Mouse (Mus musculus) lung, embryonic 14.5 days (tissue): ENCODE data around the gene Agtrap. TPM values are rescaled to one million over a fixed set of nuclear protein-coding genes. Genes with fewer than 3 reads are reported as not detected.
A peak's percentile ranks its signal among the peaks of the same experiment; 100 is the strongest.

ENCODE experiments used
- ATAC-seq: fragments of 200-750 bp; cut with Nextera tagmentation; 2 replicates; pipeline ENCODE4 v1.8.0; 2017; ENCODE audit warnings: mild to moderate bottlenecking, moderate TSS enrichment, moderate library complexity; ENCODE audit not compliant: insufficient read depth
- DNase-seq: peaks from one replicate; pipeline ENCODE4 v3.0.0-alpha.2; 2015
- H3K27ac ChIP-seq: fragments of 300-500 bp; sonication (generic); 2 replicates; pipeline ENCODE4 v1.5.1; 2014; ENCODE audit warnings: low read depth, mild to moderate bottlenecking, moderate library complexity
- H3K27me3 ChIP-seq: fragments of 300-500 bp; sonication (generic); 2 replicates; pipeline ENCODE4 v1.6.1; 2014; ENCODE audit warnings: low read length, control low read depth; ENCODE audit not compliant: insufficient read depth
- H3K36me3 ChIP-seq: fragments of 300-500 bp; sonication (generic); 2 replicates; pipeline ENCODE4 v1.6.1; 2014; ENCODE audit warnings: control low read depth; ENCODE audit not compliant: insufficient read depth
- H3K4me1 ChIP-seq: fragments of 300-500 bp; sonication (generic); 2 replicates; pipeline ENCODE4 v1.6.1; 2014; ENCODE audit warnings: antibody characterized with exemption, control low read depth; ENCODE audit not compliant: insufficient read depth
- H3K4me2 ChIP-seq: fragments of 300-500 bp; sonication (generic); 2 replicates; pipeline ENCODE4 v1.6.1; 2014; ENCODE audit warnings: mild to moderate bottlenecking
- H3K4me3 ChIP-seq: fragments of 300-500 bp; sonication (generic); 2 replicates; pipeline ENCODE4 v1.5.1; 2014; ENCODE audit warnings: low read depth, low read length
- H3K9ac ChIP-seq: fragments of 300-500 bp; sonication (generic); 2 replicates; pipeline ENCODE4 v1.6.1; 2014
- H3K9me3 ChIP-seq: fragments of 300-500 bp; sonication (generic); 2 replicates; pipeline ENCODE4 v1.6.1; 2016; ENCODE audit warnings: low read depth, low read length, control low read depth
- CTCF ChIP-seq: IDR thresholded peaks from 2 replicates; pipeline ENCODE4 v1.5.1; 2016; ENCODE audit warnings: antibody characterized with exemption, low read depth
- WGBS: fragments of 180-500 bp; shearing (Covaris S2); extraction: QIAGEN DNeasy Blood & Tissue Kit; methylation state at CpG from one replicate; pipeline ENCODE4 v1.1.7; 2014; 5-methylcytosine and 5-hydroxymethylcytosine counted together
- polyA plus RNA-seq: library from polyadenylated mRNA; unstranded; fragments of >200 nt; fragmentation: Nextera tagmentation; extraction: Ambion mirVana; gene quantifications from 2 replicates; pipeline ENCODE4 v1.2.1, GENCODE M21; 2014

Agtrap gene
- polyA plus RNA-seq, 1 experiment from 2014 or later = 14.2 TPM

DNA sequence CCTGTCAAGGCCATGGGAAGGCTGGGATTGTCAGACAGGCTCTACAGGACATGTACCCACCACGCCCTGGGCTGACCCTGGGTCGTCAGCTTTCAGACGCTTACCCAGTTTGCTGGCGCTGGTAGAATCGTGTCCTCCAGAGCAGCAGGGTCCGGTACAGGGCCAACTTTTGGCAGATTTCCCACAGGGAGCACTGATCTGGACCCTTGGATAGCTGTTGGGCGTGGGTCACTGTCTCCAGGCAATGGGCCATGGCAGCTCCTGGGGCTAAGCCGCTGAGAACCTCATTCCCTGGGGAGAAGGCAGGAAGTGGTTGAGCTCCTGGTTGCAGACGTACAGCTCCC is 21.5 kb downstream of the Agtrap start:
- TF ChIP-seq CTCF = no peak
- DNase-seq = no peak

DNA sequence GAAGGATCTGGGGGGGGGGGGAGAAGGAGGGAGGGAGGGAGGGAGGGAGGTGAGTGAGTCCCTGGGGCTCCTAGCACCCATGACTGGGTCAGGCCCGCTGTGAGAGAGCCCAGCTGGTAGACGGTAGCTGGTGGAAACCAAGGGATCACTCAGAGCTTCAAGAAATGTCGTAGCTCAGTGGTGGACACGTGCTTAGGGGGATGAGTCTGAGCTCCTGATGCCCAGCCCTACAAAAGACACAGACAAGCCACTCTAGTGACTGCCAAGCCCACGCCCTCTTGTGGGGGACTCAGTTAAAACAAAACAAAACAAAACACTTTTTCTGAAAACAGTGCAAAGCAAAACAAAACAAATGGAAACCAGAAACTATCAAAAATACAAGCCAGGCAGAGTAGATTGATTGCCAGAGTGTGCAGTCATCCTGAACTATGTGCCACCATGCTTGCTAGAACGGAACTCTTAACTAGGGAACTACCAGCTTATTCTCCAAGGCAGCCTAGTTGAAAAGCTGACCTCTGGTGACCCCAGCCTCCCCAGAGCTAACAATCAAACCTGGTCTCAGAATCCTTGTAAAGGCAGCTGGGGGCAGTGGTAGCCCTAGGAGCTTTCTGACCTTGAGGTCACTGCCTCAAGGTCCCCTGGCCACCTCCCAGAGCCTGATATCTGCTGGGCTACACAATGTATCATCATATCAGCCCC is 22.0 kb downstream of the Agtrap start:
- Histone ChIP-seq H3K27ac (no peak overlapping the region), H3K4me3 (no peak overlapping the region), H3K4me1 (no peaks in the 10 kb centered on the region), H3K4me2 (no peak overlapping the region), H3K9me3 (no peaks in the 10 kb centered on the region), H3K27me3 (no peaks in the 10 kb centered on the region), H3K9ac (no peak overlapping the region), H3K36me3 (no peaks in the 10 kb centered on the region)
- no peak for TF ChIP-seq CTCF
- ATAC-seq = no peak
- DNase-seq = peak; percentile 25
- WGBS = 42% methylated on average over 6 of the region's 6 CpGs

More for the DNA sequence above, 21.5 kb downstream of the Agtrap start:
- H3K27ac ChIP-seq = no peak overlapping the region
- H3K9ac ChIP-seq = no peak overlapping the region
- no peak overlapping the region for H3K4me3 ChIP-seq
- H3K4me2 ChIP-seq = no peak overlapping the region
- no peaks in the 10 kb centered on the region for H3K27me3 ChIP-seq
- no peaks in the 10 kb centered on the region for H3K4me1 ChIP-seq
- 51% methylated on average over 9 of the region's 9 CpGs for whole genome bisulfite sequencing
- H3K9me3 ChIP-seq = no peaks in the 10 kb centered on the region
- no peak for ATAC-seq
- no peaks in the 10 kb centered on the region for H3K36me3 ChIP-seq

DNA sequence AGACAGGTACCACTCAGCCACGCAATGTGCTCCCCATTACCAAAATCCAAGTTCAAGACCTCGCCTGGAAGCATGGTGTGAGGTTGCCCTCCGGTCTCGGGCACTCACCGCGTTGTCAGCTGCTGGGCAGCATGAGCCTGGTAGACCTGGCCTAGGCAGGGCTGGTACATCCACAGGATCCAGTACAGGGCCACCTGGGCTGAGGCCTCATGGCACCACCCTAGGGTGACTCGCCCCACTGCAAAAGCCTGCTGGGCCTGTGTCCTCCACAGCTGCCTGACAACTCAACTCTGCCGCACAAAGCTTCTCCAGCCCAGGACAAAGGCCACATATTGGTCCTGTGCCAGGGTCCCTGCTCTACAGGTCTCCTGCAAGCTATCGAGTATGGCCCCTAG is 26.7 kb downstream of the Agtrap start:
- no peak for ATAC-seq
- no peak overlapping the region for H3K4me2 ChIP-seq
- no peak overlapping the region for H3K4me3 ChIP-seq
- H3K27ac ChIP-seq = no peak overlapping the region
- WGBS = 84% methylated on average over 9 of the region's 9 CpGs
- no peak overlapping the region for H3K9ac ChIP-seq
- TF ChIP-seq CTCF = no peak
- no peak for DNase-seq
- H3K36me3 ChIP-seq = peaks cover 29% of the 10 kb centered on the region
- H3K4me1 ChIP-seq = no peaks in the 10 kb centered on the region
- H3K27me3 ChIP-seq = no peaks in the 10 kb centered on the region
- H3K9me3 ChIP-seq = no peaks in the 10 kb centered on the region

GRCm38 (mm10) chr4:148060120-148061085 is 27.4 kb downstream of the Agtrap start:
- Histone ChIP-seq H3K4me2 (no peak overlapping the region), H3K9me3 (no peaks in the 10 kb centered on the region), H3K4me3 (no peak overlapping the region), H3K4me1 (no peaks in the 10 kb centered on the region), H3K27me3 (no peaks in the 10 kb centered on the region), H3K27ac (no peak overlapping the region), H3K9ac (no peak overlapping the region), H3K36me3 (peaks cover 36% of the 10 kb centered on the region)
- DNase-seq (peak; percentile 81), ATAC-seq (peak; percentile 83)
- WGBS = 40% methylated on average over 13 of the region's 13 CpGs
- TF ChIP-seq CTCF = peak; percentile 82

- Histone ChIP-seq H3K9me3 (no peaks in the 10 kb centered on the region), H3K9ac (no peak overlapping the region), H3K27me3 (no peaks in the 10 kb centered on the region), H3K4me2 (no peak overlapping the region), H3K27ac (no peak overlapping the region), H3K4me1 (no peaks in the 10 kb centered on the region), H3K36me3 (peaks cover 45% of the 10 kb centered on the region), H3K4me3 (no peak overlapping the region)
- ATAC-seq (no peak), DNase-seq (no peak)
- WGBS = 92% methylated on average over 6 of the region's 6 CpGs
- TF ChIP-seq CTCF = no peak
Observed at GRCm38 (mm10) chr4:148058993-148059392, 28.8 kb downstream of the Agtrap start.

DNA sequence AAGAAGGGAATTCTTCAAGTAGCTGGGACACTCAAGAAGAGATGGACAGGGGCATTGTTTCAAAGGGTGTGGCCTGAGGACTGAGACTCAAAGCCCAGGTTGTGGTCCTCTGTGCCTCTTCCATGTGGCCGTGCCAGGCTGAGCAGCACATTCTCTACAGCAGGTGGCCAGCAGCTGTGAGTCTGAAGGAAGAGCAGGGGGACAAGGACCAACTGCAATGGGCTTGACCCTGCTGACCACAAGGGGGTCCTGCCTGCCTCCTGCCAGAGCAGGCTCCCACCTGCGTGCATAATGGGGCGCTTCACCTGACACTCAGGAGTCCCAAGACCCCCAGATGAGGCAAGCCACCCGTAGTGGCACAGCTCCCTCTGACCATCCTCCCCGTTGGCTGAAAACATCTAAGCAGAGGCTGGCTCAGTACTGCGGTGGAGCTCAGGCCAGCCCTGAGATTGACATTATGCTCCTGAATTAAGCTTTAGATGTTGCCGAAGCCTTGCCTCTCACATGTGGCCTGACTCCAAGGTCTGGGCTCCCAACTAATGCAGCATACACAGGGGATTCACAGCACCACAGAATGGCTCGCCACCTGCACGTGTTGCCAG is 29.5 kb downstream of the Agtrap start:
- no peak for TF ChIP-seq CTCF
- H3K9me3 ChIP-seq = no peaks in the 10 kb centered on the region
- WGBS = 89% methylated on average over 9 of the region's 9 CpGs
- no peak overlapping the region for H3K4me3 ChIP-seq
- no peak overlapping the region for H3K4me2 ChIP-seq
- DNase-seq = no peak
- no peak overlapping the region for H3K9ac ChIP-seq
- no peaks in the 10 kb centered on the region for H3K4me1 ChIP-seq
- no peak for ATAC-seq
- H3K36me3 ChIP-seq = peaks cover 52% of the 10 kb centered on the region
- H3K27me3 ChIP-seq = no peaks in the 10 kb centered on the region
- H3K27ac ChIP-seq = no peak overlapping the region
